Mouse (Mus musculus): ENCODE measurements around the gene Kazald1. TPM values are rescaled to one million over a fixed set of nuclear protein-coding genes. Genes with fewer than 3 reads are reported as not detected.

The Kazald1 gene
- 0.46 TPM for polyA plus RNA-seq (2017; shearing (Covaris generic))

GRCm38 (mm10) chr19:45074580-45075322 is at the start of gene Kazald1:
Gene Kazald1, plus strand, starts transcription at chr19:45075241.

GRCm38 (mm10) chr19:45045651-45046050 is 29.4 kb upstream of the Kazald1 start, which contains the start of gene Pdzd7:
Gene Pdzd7, minus strand, starts transcription at chr19:45045717.

DNA sequence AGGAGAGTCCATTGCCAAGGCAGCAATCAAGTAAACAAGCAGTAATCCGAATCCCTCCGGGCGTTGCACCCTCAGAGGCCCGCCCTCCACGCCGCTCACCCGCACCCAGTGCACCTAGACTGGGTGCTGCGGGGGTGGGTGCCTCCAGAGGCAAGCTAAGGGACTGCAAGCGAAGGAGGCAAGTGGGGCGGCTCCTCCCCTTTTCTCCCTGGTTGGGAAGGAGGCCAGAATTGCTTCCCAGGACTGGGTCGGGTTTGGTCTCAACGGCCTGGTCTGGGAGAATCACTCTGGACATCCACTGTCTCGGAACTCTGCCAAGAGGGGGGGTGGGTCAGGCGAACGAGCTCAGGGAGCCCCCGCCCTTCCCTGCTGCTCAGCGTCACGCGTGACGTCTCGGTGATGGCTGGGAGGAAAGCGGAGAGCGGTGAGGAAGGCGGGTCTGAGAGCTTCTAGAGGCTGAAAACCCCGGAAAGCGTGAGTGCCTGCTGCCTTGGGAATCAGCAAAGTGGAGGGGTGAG is 27.6 kb upstream of the Kazald1 start, which contains the start of gene Sfxn3:
Gene Sfxn3, plus strand, starts transcription at position 87 of the 518 bp plus-strand sequence.

Other genes with a start within 250 kb of the Kazald1 start
- gene Slf2, start 144.1 kb upstream of the Kazald1 start, polyA plus RNA-seq (2017; shearing (Covaris generic)) = 26.1 TPM
- 0.37 TPM for gene Sema4g, start 86.1 kb upstream of the Kazald1 start, polyA plus RNA-seq (2017; shearing (Covaris generic))
- 4.5 TPM for gene Twnk, start 69.6 kb upstream of the Kazald1 start, polyA plus RNA-seq (2017; shearing (Covaris generic))
- gene Mrpl43, start 68.8 kb upstream of the Kazald1 start, polyA plus RNA-seq (2017; shearing (Covaris generic)) = 38.0 TPM
- gene Lzts2, start 60.8 kb upstream of the Kazald1 start, polyA plus RNA-seq (2017; shearing (Covaris generic)) = 0.74 TPM
- gene Pdzd7, start 29.5 kb upstream of the Kazald1 start, polyA plus RNA-seq (2017; shearing (Covaris generic)) = not detected
- 63.8 TPM for gene Sfxn3, start 27.7 kb upstream of the Kazald1 start, polyA plus RNA-seq (2017; shearing (Covaris generic))
- not detected for gene Tlx1, start 75.4 kb downstream of the Kazald1 start, polyA plus RNA-seq (2017; shearing (Covaris generic))
- gene Lbx1, start 160.6 kb downstream of the Kazald1 start, polyA plus RNA-seq (2017; shearing (Covaris generic)) = 0.21 TPM

All from effector memory CD4-positive, alpha-beta T cell, adult 7 months (primary cell).